ENCODE assay signal across 18 mouse cellular contexts in genomic region chr11:38715697-38716096, GRCm38 (mm10).
"Had no signal": no experiment of that assay in that cellular context is flagged by ENCODE, and none has a peak within 500 bp of the region (broad histone marks: within the 10 kb centered on the region; RNA-seq: fewer than 3 reads in every experiment).

No protein-coding gene starts in this region.

- H3K9ac ChIP-seq: kidney, embryonic 15.5 days; limb, embryonic 15.5 days; liver, embryonic 12.5 days; lung, embryonic 14.5 days; neural tube, embryonic 12.5 days had no signal

- H3K9me3 ChIP-seq: kidney, embryonic 15.5 days; limb, embryonic 15.5 days; liver, embryonic 12.5 days; midbrain, embryonic 10.5 days; neural tube, embryonic 12.5 days had no signal

- ATAC-seq: intestine, embryonic 16.5 days; liver, embryonic 12.5 days had no signal

- H3K36me3 ChIP-seq: kidney, embryonic 15.5 days; limb, embryonic 15.5 days; liver, embryonic 12.5 days; midbrain, embryonic 10.5 days; neural tube, embryonic 12.5 days had no signal

- H3K4me1 ChIP-seq: kidney, embryonic 15.5 days; limb, embryonic 15.5 days; liver, embryonic 12.5 days; midbrain, embryonic 10.5 days; neural tube, embryonic 12.5 days had no signal

- H3K27me3 ChIP-seq: kidney, embryonic 15.5 days; limb, embryonic 15.5 days; liver, embryonic 12.5 days; neural tube, embryonic 12.5 days had no signal

- H3K27ac ChIP-seq: kidney, embryonic 15.5 days; limb, embryonic 15.5 days; liver, embryonic 12.5 days; midbrain, embryonic 10.5 days; neural tube, embryonic 12.5 days had no signal

- DNase-seq: kidney, adult 2 months; kidney, postnatal 14 days; lung, embryonic 14.5 days; lung, postnatal 10 days; lung, postnatal 4 days; midbrain, embryonic 14.5 days; retina, postnatal 1 day; right cerebral cortex, postnatal 4 days; spleen, adult 18-20 months; thymus, adult 2 months; thymus, postnatal 25 days had no signal

- H3K4me2 ChIP-seq: kidney, embryonic 15.5 days; limb, embryonic 15.5 days; liver, embryonic 12.5 days; lung, embryonic 14.5 days; neural tube, embryonic 12.5 days had no signal

- H3K4me3 ChIP-seq: kidney, embryonic 15.5 days; limb, embryonic 15.5 days; liver, embryonic 12.5 days; midbrain, embryonic 10.5 days; myocyte; neural tube, embryonic 12.5 days had no signal
